Mouse (Mus musculus) erythroblast, adult 5-6 weeks (primary cell): ENCODE data around the gene Hoxb4. TPM values are rescaled to one million over a fixed set of nuclear protein-coding genes. Genes with fewer than 3 reads are reported as not detected.

Source experiments
- ATAC-seq: replicated peaks from 2 replicates; pipeline ENCODE4 v1.8.0; 2016; ENCODE audit warnings: moderate number of reproducible peaks, mild to moderate bottlenecking, moderate TSS enrichment, inconsistent platforms; ENCODE audit not compliant: poor library complexity, low FRiP score, severe bottlenecking
- total RNA-seq, 2 experiments: library from RNA; stranded (forward) in 1 of 2; stranded (reverse) in 1 of 2; fragments of 150-400 nt in 1 of 2; fragments of 200-764, 138-1000 nt in 1 of 2; gene quantifications; 2 replicates each; pipeline versions ENCODE4 v1.2.3 to v1.2.4; 2015 to 2017; ENCODE audit warnings: low replicate concordance in 2 of 2

The Hoxb4 gene
- total RNA-seq, 2 experiments from 2014 or later = 0.77 TPM; not detected in 1

- ATAC-seq = no peak
Observed at GRCm38 (mm10) chr11:96327750-96328149, 9.7 kb downstream of the Hoxb4 start.

GRCm38 (mm10) chr11:96328605-96329004 lies 10.5 kb downstream of the Hoxb4 start:
- ATAC-seq = no peak

GRCm38 (mm10) chr11:96332105-96332504 lies 14.0 kb downstream of the Hoxb4 start:
- ATAC-seq = no peak

- no peak for ATAC-seq
Observed at GRCm38 (mm10) chr11:96332618-96333032, 14.6 kb downstream of the Hoxb4 start.

- ATAC-seq = no peak
Observed at GRCm38 (mm10) chr11:96333241-96334001, 15.4 kb downstream of the Hoxb4 start.

- no peak for ATAC-seq
Observed at GRCm38 (mm10) chr11:96334002-96334364, 15.9 kb downstream of the Hoxb4 start.

GRCm38 (mm10) chr11:96334998-96335397 lies 16.9 kb downstream of the Hoxb4 start:
- no peak for ATAC-seq

- no peak for ATAC-seq
Observed at GRCm38 (mm10) chr11:96336597-96336996, 18.5 kb downstream of the Hoxb4 start.

- ATAC-seq = no peak
Observed at GRCm38 (mm10) chr11:96337026-96337425, 19.0 kb downstream of the Hoxb4 start.

GRCm38 (mm10) chr11:96338957-96339855 lies 21.1 kb downstream of the Hoxb4 start:
- no peak for ATAC-seq

GRCm38 (mm10) chr11:96340698-96341365 lies 22.8 kb downstream of the Hoxb4 start:
- ATAC-seq = no peak

GRCm38 (mm10) chr11:96341701-96342575 lies 23.9 kb downstream of the Hoxb4 start:
- ATAC-seq = no peak

- ATAC-seq = no peak
Observed at GRCm38 (mm10) chr11:96342576-96342930, 24.5 kb downstream of the Hoxb4 start.

GRCm38 (mm10) chr11:96343206-96343745 lies 25.2 kb downstream of the Hoxb4 start:
- no peak for ATAC-seq

- no peak for ATAC-seq
Observed at GRCm38 (mm10) chr11:96344061-96344877, 26.2 kb downstream of the Hoxb4 start.

- ATAC-seq = no peak
Observed at GRCm38 (mm10) chr11:96344878-96345159, 26.8 kb downstream of the Hoxb4 start.

GRCm38 (mm10) chr11:96345220-96345892 lies 27.3 kb downstream of the Hoxb4 start:
- ATAC-seq = no peak
